Mouse (Mus musculus): ENCODE data around the gene E330034G19Rik.
"Not testable (repeated sequence)": the region's sequence is repeated elsewhere in the genome, so short reads cannot be mapped to it uniquely, and the experiment has no call there.

Gene E330034G19Rik

DNA sequence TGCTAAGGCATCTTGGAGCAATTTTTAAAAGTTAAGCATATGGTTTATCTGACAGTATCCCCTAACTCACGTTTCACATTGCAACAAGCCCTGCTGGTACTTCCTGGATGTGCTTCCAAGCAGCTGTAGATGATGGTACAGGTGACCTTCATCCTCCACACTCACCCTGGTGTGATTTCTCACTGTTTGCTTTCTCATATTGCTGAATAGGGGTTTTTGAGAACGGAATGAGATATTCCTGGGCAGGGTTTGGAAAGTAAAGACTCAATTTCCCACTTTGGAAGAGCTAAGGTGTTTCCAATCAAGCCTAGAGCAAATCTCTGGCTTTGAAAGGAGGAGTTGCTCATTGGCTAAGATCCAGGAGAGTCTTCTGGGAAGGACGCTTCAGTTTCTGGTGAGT lies at the start of gene E330034G19Rik:
Gene E330034G19Rik, plus strand, starts transcription at position 301 of the 400 bp plus-strand sequence.
- DNase-seq (ENCODE audit: low spot score), result no peak

DNA sequence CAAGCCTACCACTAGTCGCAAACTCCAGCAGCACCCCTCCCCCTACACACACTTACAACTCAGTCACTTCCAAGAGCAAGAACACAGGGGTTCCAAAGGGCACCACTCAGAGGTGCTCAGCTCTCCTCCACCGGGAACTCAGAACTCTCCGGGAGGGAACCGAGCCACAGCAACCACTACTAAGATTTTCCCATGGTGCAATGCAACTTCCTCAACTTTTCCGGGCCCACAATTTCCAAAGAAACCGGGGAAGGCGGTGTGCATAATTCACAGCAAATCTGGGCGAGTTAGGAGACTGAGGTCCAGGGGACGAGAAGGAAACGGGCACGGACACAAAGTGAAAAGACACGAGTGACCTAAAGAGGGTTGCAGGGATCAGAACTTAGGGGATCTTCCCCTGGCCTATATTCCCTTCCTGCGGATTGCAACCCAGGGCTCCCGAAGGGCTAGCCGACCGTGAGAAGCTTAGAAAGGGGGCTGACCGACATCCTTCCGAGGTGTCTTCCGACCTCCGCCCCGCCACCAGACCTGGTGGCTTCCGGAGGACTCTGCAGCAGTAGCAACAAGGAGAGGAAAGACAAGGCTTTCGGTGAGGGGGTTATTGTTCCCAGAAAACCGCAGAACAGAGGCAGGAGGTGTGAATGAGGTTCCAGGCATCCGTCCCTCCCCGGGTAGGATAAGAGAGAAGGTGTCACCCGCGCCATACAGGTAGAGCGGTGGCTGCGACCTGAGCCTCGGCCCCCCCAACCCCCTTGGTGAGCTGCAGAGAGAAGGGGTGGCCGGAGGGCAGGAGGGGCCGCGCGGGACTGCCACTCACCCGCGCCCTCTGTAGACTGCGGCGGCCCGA lies 48.5 kb upstream of the E330034G19Rik start:
- no peak for DNase-seq (ENCODE audit: low spot score)

DNA sequence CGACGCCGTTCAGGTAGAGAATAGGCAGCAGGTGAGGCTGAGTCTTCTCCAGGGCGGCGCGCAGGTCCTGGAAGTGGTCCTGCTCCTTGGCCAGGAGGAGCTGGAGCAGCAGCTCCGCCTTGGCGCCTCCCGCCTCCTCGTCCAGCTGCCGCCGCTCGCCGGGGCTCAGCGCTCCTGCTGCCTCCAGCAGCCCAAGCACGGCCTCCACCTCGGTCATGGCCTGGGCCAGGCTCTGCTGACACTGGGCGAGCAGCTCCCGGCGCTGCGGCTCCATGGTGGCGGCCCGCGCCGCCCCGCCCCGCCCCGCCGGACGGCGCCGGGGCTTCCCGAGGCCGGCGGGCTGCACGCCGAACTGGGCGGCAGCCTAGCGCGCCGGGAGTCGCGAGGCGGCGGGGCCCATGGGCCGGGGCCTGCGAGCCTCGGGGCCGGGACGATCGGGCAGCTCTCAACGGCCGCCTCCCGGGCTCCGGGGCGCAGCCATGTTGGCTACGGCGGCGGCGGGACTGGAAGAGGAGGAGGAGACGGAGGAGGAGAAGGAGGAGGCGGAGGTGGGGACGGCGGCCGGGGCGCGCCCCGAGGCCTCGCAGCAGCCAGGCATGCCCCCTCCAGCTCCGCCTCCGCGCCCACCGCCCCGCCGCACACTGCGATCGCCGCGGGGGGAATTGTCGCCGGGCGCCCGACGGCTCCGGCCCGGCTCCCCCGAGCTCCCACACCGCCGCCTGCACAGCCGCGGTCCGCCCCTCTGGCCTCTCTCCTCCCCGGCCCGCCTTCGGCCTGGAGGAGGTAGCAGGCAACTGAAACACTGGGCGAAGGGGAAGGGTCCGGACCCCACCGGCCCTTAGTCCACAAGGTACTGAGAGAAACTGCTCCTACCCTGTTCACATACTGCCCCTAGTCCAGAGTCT lies 47.6 kb upstream of the E330034G19Rik start, which contains the start of gene Dlg5:
Gene Dlg5, minus strand, starts transcription at position 744 of the 905 bp plus-strand sequence.
- DNase-seq (ENCODE audit: low spot score), result no peak

DNA sequence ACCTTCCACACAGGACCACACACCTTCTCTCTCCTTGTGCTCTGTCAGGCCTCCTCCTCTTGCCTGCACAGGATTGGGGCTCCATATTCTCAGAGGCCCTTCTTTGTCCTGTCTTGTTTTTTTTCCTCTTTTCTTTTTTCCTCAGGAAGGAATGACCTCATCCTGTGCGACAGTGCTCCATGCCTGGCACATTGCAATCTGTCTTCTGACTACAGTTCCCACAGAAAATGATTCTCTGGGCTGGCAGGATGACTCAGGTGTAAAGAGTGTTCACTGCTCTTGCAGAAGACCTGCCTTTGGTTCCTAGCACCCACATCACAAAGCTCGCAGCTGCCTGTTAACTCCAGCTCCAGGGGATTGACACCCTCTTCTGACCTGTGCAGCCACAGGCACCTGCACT lies 43.1 kb upstream of the E330034G19Rik start:
- no peak for DNase-seq (ENCODE audit: low spot score)

DNA sequence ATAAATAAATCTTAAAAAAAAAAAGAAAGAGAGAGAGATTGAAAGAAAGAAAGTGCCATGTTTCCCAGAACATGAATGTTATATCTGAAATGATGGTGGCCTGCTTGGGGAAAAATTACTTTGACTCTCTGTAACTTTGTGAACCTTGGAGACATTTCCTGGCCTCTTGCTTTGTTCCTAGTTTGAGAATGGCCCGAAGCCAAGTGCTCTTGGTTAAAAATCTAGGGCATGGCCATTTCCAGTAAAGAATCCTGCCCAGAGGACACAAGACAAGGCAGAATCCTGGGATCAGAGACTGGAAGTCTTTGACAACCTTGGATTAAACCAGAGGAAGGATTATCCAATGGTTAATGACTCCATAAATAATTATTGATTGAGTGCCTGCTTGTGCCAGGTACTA lies 41.7 kb upstream of the E330034G19Rik start:
- DNase-seq (ENCODE audit: low spot score), result no peak

DNA sequence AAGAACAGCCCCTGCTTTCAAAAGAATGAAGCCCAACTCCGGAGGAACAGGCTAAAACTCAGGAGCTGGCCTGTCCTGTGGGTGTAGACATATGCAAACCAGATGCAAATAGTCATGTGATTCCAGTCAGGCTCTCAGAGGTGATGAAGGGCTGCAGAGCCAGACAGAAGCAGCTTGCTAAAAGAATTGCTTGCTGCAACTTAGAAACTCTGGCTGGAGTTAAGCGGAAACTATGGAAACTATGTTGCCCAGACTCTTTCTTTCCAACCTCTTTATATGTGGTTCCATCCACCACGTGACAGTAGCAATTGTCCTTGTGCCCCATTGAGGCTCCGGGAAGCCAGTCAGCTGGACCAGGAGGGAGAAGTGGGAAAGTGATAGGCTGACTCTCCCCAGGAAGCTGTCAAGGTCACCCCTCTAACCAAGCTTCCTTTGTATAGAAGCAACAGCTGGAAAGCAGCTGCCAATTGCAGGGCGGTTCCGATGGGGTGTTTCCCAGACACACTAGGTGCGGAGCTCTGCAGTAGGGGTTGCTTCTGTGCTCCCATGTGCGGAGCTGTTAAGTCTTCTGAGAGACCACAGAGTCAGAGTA lies 39.3 kb upstream of the E330034G19Rik start:
- DNase-seq (ENCODE audit: low spot score), result no peak

DNA sequence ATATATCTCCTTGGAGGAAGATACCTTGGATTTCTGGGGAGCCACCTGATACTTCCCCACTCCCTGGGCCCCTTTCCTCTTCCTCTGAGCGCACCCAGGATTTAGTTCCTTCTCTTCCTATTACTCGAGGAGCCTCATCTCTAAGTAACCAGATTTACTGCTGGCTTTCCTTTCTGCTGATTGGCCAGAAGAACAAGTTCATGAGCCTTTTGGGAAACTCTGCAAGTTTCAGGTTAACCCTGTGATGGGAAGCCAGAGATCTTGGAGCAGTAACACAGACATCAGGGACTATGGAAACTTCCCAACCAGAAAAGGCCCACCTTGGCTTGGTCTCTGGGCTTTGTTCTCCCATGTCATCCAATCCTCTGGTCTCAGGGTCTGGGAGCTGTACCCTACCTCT lies 37.1 kb upstream of the E330034G19Rik start:
- no peak for DNase-seq (ENCODE audit: low spot score)

DNA sequence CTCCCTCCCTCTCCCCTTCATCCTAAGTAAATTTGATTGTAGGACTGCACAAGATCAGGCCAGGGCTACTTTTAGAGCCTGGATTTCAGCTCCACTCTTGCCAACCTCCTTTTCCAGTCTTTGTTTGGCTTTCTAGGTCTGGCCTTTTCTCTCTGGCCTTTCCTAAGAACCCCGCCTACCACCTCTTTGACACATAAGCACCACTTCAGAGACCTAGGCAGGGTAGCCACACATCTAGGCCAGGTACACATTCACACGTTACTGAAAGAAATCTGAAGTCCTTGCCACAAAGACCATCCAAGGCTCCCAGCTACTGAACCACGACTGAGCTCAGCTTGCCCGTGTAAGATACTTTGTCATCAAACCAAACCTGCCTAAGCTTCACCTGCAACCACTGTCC lies 32.6 kb upstream of the E330034G19Rik start:
- no peak for DNase-seq (ENCODE audit: low spot score)

DNA sequence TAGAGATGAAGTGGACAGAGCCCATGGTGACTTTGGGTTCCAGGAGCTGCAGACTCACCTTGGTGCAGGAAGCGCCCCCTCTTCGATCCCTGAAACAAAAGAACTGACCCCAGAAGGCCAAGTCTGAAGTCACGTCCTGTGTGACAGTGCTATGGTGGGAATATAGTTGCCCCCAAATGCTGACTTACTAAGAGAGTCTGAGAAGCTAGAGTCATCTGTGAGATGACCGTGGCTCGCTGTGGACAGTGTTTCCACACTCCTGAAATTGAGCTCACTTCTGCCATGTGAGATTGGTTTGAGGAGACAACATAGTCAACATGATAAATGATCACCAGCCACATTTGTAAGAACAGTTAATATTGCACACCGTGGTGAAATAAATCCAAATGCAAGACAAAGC lies 30.6 kb upstream of the E330034G19Rik start:
- DNase-seq (ENCODE audit: low spot score), result no peak

DNA sequence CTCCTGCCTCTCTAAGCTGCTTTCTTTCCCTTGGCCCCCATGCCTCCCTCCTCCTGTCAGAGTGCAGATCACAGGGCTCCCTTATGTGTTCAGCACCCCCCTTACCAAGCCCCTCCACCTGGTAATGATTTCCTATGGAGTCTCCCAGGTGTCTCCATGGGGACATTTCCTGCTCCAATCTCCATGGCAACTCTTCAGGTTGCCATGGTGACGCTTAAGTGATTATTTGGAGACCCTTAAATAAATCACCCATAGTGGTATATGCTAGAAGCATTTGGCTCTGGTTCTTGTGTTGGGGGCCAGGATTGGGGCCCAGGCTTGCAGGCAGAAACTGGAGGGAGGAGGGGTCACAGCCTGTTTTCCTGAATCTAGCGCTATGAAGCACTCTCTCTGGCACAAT lies 30.1 kb upstream of the E330034G19Rik start:
- DNase-seq (ENCODE audit: low spot score), result no peak

DNA sequence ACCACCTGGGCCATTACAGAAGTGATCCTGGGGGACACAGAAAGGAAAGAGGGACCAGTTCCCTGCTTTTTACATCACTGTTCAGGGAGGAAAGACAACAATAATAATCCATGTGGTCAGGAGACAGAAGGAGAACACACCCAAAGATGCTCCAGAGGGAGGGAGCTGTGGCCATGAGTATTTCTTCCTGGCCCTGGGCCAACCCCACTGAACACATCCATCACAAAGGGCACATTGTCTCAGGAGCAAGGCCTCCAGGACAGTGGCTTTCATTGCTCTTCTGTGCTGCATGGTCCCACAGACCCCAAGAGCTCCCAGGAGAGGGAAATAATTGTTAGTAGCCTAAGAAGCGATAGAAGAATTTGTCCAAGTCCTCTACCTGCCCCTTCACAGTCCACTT lies 23.4 kb upstream of the E330034G19Rik start:
- no peak for DNase-seq (ENCODE audit: low spot score)

DNA sequence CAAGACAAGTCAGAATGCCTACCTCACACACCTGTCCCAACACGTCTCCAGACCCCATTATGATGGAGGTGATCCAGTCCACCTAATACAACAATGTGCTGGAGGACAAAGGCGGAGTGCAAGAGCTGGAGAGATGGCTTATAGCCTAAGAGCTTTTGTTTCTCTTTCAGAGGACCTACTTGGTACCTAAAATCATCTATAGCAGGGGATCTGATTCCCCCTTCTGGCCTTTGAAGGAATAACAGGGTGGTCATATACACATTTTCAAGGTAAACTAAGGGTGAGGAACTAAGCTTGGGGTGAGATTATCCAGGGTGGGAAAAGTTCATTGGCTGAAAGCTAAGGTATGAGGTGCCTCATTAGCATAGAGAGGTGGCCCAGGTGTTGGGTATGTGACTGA lies 19.4 kb upstream of the E330034G19Rik start:
- DNase-seq (ENCODE audit: low spot score), result peak; percentile 62

DNA sequence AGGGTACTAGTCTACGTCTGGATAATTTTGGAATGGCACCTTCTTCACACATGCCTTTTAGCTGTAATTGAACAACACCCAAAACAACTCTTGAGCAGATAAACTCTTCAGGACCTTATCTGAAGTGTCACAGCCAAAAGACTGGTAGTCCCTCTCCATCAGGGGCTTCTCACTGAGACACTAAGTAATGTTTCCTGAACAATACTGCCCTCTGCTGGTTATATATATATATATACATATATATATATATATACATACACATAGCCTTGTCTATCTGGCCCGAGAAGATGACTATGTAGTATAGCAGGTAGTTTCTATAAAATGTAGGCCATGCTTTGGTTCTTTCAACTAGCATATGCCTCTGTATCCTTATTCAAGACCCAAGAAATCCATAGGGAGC lies 17.5 kb upstream of the E330034G19Rik start:
- no peak for DNase-seq (ENCODE audit: low spot score)

DNA sequence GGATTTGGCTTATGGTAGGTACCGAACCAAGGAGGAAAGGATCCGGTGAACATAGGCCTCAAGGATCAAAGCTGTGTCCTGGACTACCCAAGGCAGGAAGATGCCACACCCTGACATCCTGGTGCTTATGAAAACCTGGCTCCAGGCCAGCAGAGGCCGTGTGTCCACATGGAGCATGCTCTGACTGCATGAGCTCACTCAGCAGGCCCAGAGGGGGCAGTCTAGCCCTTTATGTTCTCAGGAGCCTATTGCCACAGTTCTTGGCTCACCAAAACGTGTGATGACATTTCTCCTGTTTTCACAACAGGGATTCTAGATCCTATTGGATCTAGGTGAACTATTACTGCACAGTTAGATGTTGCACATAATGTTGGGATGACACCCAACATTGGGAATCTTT lies 11.7 kb upstream of the E330034G19Rik start:
- DNase-seq (ENCODE audit: low spot score), result no peak

DNA sequence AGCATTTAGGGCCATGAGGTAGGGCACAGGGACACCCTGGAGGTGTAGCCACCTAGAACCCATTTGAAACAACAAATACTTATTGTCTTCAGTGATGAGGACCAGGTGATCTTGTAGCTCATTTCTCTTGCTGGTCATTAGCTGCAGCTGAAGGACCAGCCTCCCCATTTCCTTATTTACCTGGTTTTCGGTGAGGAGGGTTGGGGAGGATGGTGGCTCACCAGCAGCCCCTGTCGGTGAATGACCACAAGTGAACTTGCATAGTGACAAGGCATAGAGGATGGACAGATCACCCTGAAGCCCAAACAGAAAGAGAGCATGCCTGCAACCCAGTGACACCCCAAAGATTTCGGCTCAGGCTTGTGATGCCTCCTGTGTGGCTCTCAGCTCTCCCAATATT lies 10.7 kb upstream of the E330034G19Rik start:
- DNase-seq (ENCODE audit: low spot score), result no peak

DNA sequence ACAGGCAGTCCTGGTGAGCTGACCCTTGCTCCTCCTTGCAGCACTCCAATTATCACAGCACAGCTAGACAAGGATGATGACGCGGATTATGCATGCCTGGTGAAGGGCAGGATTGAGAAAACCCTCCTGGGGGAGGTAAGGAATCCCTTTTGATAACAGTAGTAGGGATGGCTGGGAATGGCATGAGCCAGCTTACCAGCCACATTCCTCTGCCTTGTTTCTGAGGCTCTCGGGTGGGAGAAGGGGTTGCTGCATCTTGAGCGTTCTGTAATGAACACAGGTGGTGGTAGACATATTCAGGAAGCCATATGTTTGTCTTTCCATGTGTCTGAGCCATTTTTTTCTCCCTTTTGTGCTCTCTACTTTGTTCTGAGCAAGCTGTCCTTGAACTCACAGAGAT lies 6.9 kb upstream of the E330034G19Rik start:
- no peak for DNase-seq (ENCODE audit: low spot score)

DNA sequence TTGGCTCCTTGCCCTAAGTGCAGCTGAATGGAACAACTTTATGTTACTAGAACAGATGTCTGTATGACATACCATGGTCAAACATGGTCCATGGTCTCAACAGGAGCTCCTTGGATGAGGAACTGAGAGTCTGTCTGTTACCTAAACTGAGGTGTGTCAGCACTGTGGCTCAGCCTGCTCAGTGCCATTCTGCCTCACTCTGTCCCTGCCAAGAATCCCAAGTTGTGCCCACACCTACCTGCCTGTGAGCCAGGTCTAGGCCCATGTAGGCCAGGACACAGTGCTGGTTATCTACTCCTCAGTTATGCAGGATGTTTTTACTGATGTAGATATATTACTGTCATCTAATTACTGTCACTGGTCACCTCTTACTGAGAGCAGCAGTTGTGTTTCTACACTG lies 2.3 kb upstream of the E330034G19Rik start:
- DNase-seq (ENCODE audit: low spot score), result no peak

DNA sequence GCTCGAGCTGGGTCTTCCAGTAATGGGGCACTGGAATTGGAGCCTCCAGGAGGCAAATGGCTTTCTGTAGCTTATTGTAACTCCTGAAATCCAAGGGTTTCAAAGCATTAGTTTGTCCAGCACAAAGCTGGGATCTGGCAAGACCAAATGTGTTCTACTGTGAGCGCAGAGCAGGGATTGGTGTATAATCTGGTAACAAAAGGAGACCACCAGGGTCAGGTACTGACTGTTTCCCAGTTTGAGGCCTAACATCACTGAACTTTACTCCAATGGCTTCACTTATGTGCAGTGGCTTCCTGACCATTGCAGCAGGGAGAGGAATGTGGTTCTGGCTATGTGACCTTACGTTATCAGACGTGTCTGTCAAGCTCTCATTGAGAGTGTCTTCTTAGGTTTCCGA lies 617 bp downstream of the E330034G19Rik start:
- DNase-seq (ENCODE audit: low spot score), result no peak

DNA sequence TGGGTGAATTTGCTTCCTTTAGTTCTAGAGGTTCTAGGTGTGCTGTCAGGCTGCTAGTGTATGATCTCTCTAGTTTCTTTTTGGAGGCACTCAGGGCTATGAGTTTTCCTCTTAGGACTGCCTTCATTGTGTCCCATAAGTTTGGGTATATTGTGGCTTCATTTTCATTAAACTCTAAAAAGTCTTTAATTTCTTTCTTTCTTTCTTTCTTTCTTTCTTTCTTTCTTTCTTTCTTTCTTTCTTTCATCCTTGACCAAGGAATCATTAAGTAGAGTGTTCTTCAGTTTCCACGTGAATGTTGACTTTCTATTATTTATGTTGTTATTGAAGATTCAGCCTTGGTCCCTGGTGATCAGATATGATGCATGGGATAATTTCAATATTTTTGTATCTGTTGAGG lies 9.1 kb downstream of the E330034G19Rik start:
- not testable (repeated sequence) for DNase-seq (ENCODE audit: low spot score)

DNA sequence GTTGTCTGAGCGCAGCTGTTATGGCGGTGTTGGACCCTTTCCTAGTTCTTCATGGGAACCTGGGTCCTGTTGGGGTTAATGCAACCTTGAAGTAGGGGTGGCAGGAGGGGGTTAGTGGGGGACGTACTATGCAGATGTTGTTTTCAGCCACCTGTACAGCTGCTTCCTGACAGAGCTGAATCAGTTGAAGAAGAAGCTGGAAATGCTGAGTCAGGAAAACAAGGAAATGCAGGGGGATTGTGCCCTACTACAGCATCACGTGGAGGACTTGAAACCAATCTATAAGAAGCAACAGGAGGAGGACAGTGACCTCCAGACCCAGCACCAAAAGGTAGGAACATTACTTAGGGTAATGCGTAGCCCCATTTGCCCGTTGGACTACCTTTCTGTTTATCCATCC lies 13.7 kb downstream of the E330034G19Rik start:
- no peak for DNase-seq (ENCODE audit: low spot score)

DNA sequence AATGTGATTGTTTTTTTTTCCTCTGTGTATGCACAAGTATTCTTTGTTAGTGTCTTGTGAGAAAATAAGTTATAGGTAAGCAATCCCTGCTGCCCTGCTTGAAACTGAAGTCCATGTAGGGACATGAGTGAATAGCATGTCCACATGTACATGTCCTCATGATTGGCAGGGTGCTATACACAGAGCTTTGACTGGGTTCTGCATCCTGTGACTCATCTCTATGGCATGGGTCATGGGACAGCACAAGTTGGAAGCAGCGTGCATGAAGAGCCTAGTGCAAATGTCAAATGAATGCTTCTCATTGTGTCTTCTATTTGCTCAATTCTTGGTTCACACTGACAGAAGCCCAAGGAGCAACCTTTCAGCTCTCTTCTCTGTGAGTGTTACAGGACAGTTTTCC lies 14.1 kb downstream of the E330034G19Rik start:
- no peak for DNase-seq (ENCODE audit: low spot score)

DNA sequence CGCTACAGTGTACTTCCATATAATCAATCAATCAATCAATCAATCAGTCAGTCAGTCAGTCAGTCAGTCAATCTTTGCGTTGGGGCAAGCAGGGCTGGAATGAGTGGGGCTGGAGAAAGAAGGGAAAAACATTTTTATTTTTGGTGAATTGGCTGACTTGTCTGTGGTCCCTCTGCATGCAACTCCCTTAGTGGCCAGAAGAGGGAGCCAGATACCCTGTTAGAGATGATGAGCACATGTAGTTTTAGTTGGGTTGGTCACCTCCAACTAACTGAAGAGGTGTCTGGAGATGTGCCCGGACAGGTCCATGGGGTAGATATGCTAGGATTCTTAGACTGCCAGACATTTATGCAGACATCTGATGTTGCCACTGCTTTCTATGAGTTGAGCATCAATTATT lies 18.1 kb downstream of the E330034G19Rik start:
- peak; percentile 76 for DNase-seq (ENCODE audit: low spot score)

DNA sequence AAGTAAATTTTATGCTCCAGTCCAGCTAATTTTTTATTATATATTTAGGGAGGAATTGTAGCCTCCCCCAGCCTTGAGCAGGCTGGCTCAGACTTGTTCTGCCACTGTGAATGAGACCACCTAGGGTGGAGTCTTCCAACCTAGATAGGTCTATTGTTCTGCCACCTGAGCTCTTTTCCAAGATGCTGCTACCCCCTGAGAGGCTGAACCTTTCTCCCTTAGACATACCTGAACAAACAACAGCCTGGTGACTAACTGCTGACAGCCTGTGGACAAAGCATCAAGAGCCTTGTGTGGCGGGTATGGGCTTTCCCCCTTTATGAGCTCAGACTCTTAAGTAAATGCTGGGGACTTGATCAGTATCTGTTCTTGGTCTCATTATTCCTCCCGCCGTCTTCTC lies 54.0 kb downstream of the E330034G19Rik start:
- not testable (repeated sequence) for DNase-seq (ENCODE audit: low spot score)

Data from layer of hippocampus, adult 9-10 months (tissue).